Mouse (Mus musculus): ENCODE results near the gene Gal3st1. TPM values are rescaled to one million over a fixed set of nuclear protein-coding genes. Genes with fewer than 3 reads are reported as not detected.
"Not testable (repeated sequence)": the region's sequence is repeated elsewhere in the genome, so short reads cannot be mapped to it uniquely, and the experiment has no call there.

Gene Gal3st1
- total and polyA plus RNA-seq, 2 experiments, result 2.2 to 4.4 TPM

GRCm38 (mm10) chr11:3946386-3946785 is 37.0 kb upstream of the Gal3st1 start:
- DNase-seq (ENCODE audit: extremely low read depth, low read depth, low spot score), result no peak
- H3K9ac ChIP-seq (ENCODE audit: low read depth, low read length), result no peak overlapping the region
- no peak for TF ChIP-seq CTCF (IDR thresholded peaks at IDR 0.05; ENCODE audit: low read depth, low read length)
- TF ChIP-seq POLR2A (IDR thresholded peaks at IDR 0.05; ENCODE audit: extremely low read depth, insufficient read depth, low read length), result no peak
- no peak overlapping the region for H3K4me3 ChIP-seq (ENCODE audit: insufficient read depth, low read depth, low read length)
- H3K4me1 ChIP-seq (ENCODE audit: control insufficient read depth, insufficient read depth, low read length), result no peaks in the 10 kb centered on the region
- no peaks in the 10 kb centered on the region for H3K79me2 ChIP-seq (ENCODE audit: control insufficient read depth, insufficient read depth, low read length)
- H3K36me3 ChIP-seq (ENCODE audit: control insufficient read depth, insufficient read depth, low read length), result no peaks in the 10 kb centered on the region
- H3K27me3 ChIP-seq (ENCODE audit: control insufficient read depth, insufficient read depth, low read length), result no peaks in the 10 kb centered on the region
- no peak overlapping the region for H3K27ac ChIP-seq (replicated peaks; ENCODE audit: insufficient read depth, low read depth, low read length)
- 22% methylated on average over 1 of the region's 1 CpGs for WGBS

GRCm38 (mm10) chr11:3954876-3955275 is 28.6 kb upstream of the Gal3st1 start:
- not testable (repeated sequence) for H3K79me2 ChIP-seq (ENCODE audit: control insufficient read depth, insufficient read depth, low read length); DNase-seq (ENCODE audit: extremely low read depth, low read depth, low spot score); H3K27me3 ChIP-seq (ENCODE audit: control insufficient read depth, insufficient read depth, low read length); H3K4me3 ChIP-seq (ENCODE audit: insufficient read depth, low read depth, low read length); H3K9ac ChIP-seq (ENCODE audit: low read depth, low read length); H3K36me3 ChIP-seq (ENCODE audit: control insufficient read depth, insufficient read depth, low read length); H3K27ac ChIP-seq (replicated peaks; ENCODE audit: insufficient read depth, low read depth, low read length); H3K4me1 ChIP-seq (ENCODE audit: control insufficient read depth, insufficient read depth, low read length)
- 88% methylated on average over 5 of the region's 5 CpGs for WGBS

GRCm38 (mm10) chr11:3955371-3955770 is 28.1 kb upstream of the Gal3st1 start:
- not testable (repeated sequence) for H3K79me2 ChIP-seq (ENCODE audit: control insufficient read depth, insufficient read depth, low read length); H3K27me3 ChIP-seq (ENCODE audit: control insufficient read depth, insufficient read depth, low read length); H3K4me1 ChIP-seq (ENCODE audit: control insufficient read depth, insufficient read depth, low read length); DNase-seq (ENCODE audit: extremely low read depth, low read depth, low spot score); H3K27ac ChIP-seq (replicated peaks; ENCODE audit: insufficient read depth, low read depth, low read length); H3K36me3 ChIP-seq (ENCODE audit: control insufficient read depth, insufficient read depth, low read length); H3K9ac ChIP-seq (ENCODE audit: low read depth, low read length); H3K4me3 ChIP-seq (ENCODE audit: insufficient read depth, low read depth, low read length)
- 88% methylated on average over 4 of the region's 4 CpGs for WGBS

- H3K27me3 ChIP-seq (ENCODE audit: control insufficient read depth, insufficient read depth, low read length), result no peaks in the 10 kb centered on the region
- H3K4me1 ChIP-seq (ENCODE audit: control insufficient read depth, insufficient read depth, low read length), result peaks cover 12% of the 10 kb centered on the region
- H3K79me2 ChIP-seq (ENCODE audit: control insufficient read depth, insufficient read depth, low read length), result peaks cover 12% of the 10 kb centered on the region; the same call in 1 of the 2 replicates
- no peak for TF ChIP-seq POLR2A (IDR thresholded peaks at IDR 0.05; ENCODE audit: extremely low read depth, insufficient read depth, low read length)
- no peak for TF ChIP-seq CTCF (IDR thresholded peaks at IDR 0.05; ENCODE audit: low read depth, low read length)
- no peak for DNase-seq (ENCODE audit: extremely low read depth, low read depth, low spot score)
- no peak overlapping the region for H3K4me3 ChIP-seq (ENCODE audit: insufficient read depth, low read depth, low read length)
- no peak overlapping the region for H3K27ac ChIP-seq (replicated peaks; ENCODE audit: insufficient read depth, low read depth, low read length)
- WGBS, result 56% methylated on average over 2 of the region's 2 CpGs
- H3K36me3 ChIP-seq (ENCODE audit: control insufficient read depth, insufficient read depth, low read length), result no peaks in the 10 kb centered on the region
- no peak overlapping the region for H3K9ac ChIP-seq (ENCODE audit: low read depth, low read length)
Measured at GRCm38 (mm10) chr11:3960901-3961300, 22.5 kb upstream of the Gal3st1 start.

GRCm38 (mm10) chr11:3961761-3962160 is 21.7 kb upstream of the Gal3st1 start:
- Histone ChIP-seq H3K27ac (replicated peaks; ENCODE audit: insufficient read depth, low read depth, low read length) (no peak overlapping the region), H3K9ac (ENCODE audit: low read depth, low read length) (no peak overlapping the region), H3K27me3 (ENCODE audit: control insufficient read depth, insufficient read depth, low read length) (no peaks in the 10 kb centered on the region), H3K36me3 (ENCODE audit: control insufficient read depth, insufficient read depth, low read length) (no peaks in the 10 kb centered on the region), H3K4me3 (ENCODE audit: insufficient read depth, low read depth, low read length) (no peak overlapping the region), H3K79me2 (ENCODE audit: control insufficient read depth, insufficient read depth, low read length) (peaks cover 18% of the 10 kb centered on the region; the same call in 1 of the 2 replicates), H3K4me1 (ENCODE audit: control insufficient read depth, insufficient read depth, low read length) (peaks cover 12% of the 10 kb centered on the region)
- TF ChIP-seq POLR2A (IDR thresholded peaks at IDR 0.05; ENCODE audit: extremely low read depth, insufficient read depth, low read length) (no peak), CTCF (IDR thresholded peaks at IDR 0.05; ENCODE audit: low read depth, low read length) (no peak)
- 80% methylated on average over 3 of the region's 3 CpGs for WGBS
- DNase-seq (ENCODE audit: extremely low read depth, low read depth, low spot score), result no peak

- peaks cover 18% of the 10 kb centered on the region; the same call in 1 of the 2 replicates for H3K79me2 ChIP-seq (ENCODE audit: control insufficient read depth, insufficient read depth, low read length)
- no peaks in the 10 kb centered on the region for H3K27me3 ChIP-seq (ENCODE audit: control insufficient read depth, insufficient read depth, low read length)
- H3K4me1 ChIP-seq (ENCODE audit: control insufficient read depth, insufficient read depth, low read length), result peaks cover 12% of the 10 kb centered on the region
- H3K4me3 ChIP-seq (ENCODE audit: insufficient read depth, low read depth, low read length), result peak overlapping the region; percentile 40
- TF ChIP-seq CTCF (IDR thresholded peaks at IDR 0.05; ENCODE audit: low read depth, low read length) (no peak), POLR2A (IDR thresholded peaks at IDR 0.05; ENCODE audit: extremely low read depth, insufficient read depth, low read length) (no peak)
- peak overlapping the region; percentile 67 for H3K27ac ChIP-seq (replicated peaks; ENCODE audit: insufficient read depth, low read depth, low read length)
- H3K9ac ChIP-seq (ENCODE audit: low read depth, low read length), result peak overlapping the region; percentile 40; the same call in 1 of the 2 replicates
- H3K36me3 ChIP-seq (ENCODE audit: control insufficient read depth, insufficient read depth, low read length), result peaks cover 2% of the 10 kb centered on the region; the same call in 1 of the 2 replicates
- DNase-seq (ENCODE audit: extremely low read depth, low read depth, low spot score), result peak; percentile 85
- 63% methylated on average over 10 of the region's 10 CpGs for whole genome bisulfite sequencing
Measured at GRCm38 (mm10) chr11:3963155-3963554, 20.3 kb upstream of the Gal3st1 start.
